Mouse (Mus musculus): ENCODE results near the gene Phb. TPM values are rescaled to one million over a fixed set of nuclear protein-coding genes. Genes with fewer than 3 reads are reported as not detected.
A peak's percentile ranks its signal among the peaks of the same experiment; 100 is the strongest.

Gene Phb
- total RNA-seq (2021): 100 to 1,000 TPM in 1 of 2 experiments, 10 to 100 TPM in 1; 88.3 to 104 TPM

GRCm38 (mm10) chr11:95666529-95667149, at the start of gene Phb:
TSS of gene Phb (plus strand) at chr11:95666957.
- intact Hi-C loops (cut with DNase I): no loop called here
- DNase-seq (ENCODE audit: extremely low spot score in 1 of 2, low spot score in 2 of 2): peak; percentile 94 to 98

- no peak for DNase-seq (ENCODE audit: extremely low spot score in 1 of 2, low spot score in 2 of 2)
- intact Hi-C loops (cut with DNase I): no loop called here
These were observed 48.8 kb upstream of the Phb start for GRCm38 (mm10) chr11:95617785-95618465.

GRCm38 (mm10) chr11:95619081-95619480, 47.7 kb upstream of the Phb start:
- intact Hi-C loops (cut with DNase I): no loop called here
- peak in 1 of 2 experiments; percentile 9 for DNase-seq (ENCODE audit: extremely low spot score in 1 of 2, low spot score in 2 of 2)

GRCm38 (mm10) chr11:95619886-95620444, 46.8 kb upstream of the Phb start:
- intact Hi-C loops (cut with DNase I): no loop called here
- no peak for DNase-seq (ENCODE audit: extremely low spot score in 1 of 2, low spot score in 2 of 2)

- DNase-seq (ENCODE audit: extremely low spot score in 1 of 2, low spot score in 2 of 2): peak in 1 of 2 experiments; percentile 23
- intact Hi-C loops (cut with DNase I): no loop called here
These were observed 45.7 kb upstream of the Phb start for GRCm38 (mm10) chr11:95621010-95621409.

GRCm38 (mm10) chr11:95621541-95622130, 45.1 kb upstream of the Phb start:
- DNase-seq (ENCODE audit: extremely low spot score in 1 of 2, low spot score in 2 of 2): no peak
- intact Hi-C loops (cut with DNase I): no loop called here

GRCm38 (mm10) chr11:95622426-95622825, 44.3 kb upstream of the Phb start:
- no peak for DNase-seq (ENCODE audit: extremely low spot score in 1 of 2, low spot score in 2 of 2)
- intact Hi-C loops (cut with DNase I): no loop called here

- no peak for DNase-seq (ENCODE audit: extremely low spot score in 1 of 2, low spot score in 2 of 2)
- intact Hi-C loops (cut with DNase I): no loop called here
These were observed 36.2 kb upstream of the Phb start for GRCm38 (mm10) chr11:95630558-95630957.

- DNase-seq (ENCODE audit: extremely low spot score in 1 of 2, low spot score in 2 of 2): no peak
- intact Hi-C loops (cut with DNase I): no loop called here
These were observed 35.5 kb upstream of the Phb start for GRCm38 (mm10) chr11:95631301-95631700.

GRCm38 (mm10) chr11:95632474-95632873, 34.3 kb upstream of the Phb start:
- intact Hi-C loops (cut with DNase I): no loop called here
- no peak for DNase-seq (ENCODE audit: extremely low spot score in 1 of 2, low spot score in 2 of 2)

GRCm38 (mm10) chr11:95633512-95634000, 33.2 kb upstream of the Phb start:
- intact Hi-C loops (cut with DNase I): no loop called here
- no peak for DNase-seq (ENCODE audit: extremely low spot score in 1 of 2, low spot score in 2 of 2)

GRCm38 (mm10) chr11:95635030-95635429, 31.7 kb upstream of the Phb start:
- DNase-seq (ENCODE audit: extremely low spot score in 1 of 2, low spot score in 2 of 2): no peak

GRCm38 (mm10) chr11:95640751-95641150, 26.0 kb upstream of the Phb start:
- intact Hi-C loops (cut with DNase I): loop anchor here (10.0 kb wide), 1 partner anchor 256 kb away; the partner anchor contains the start of gene Slc35b1
- no peak for DNase-seq (ENCODE audit: extremely low spot score in 1 of 2, low spot score in 2 of 2)

More at GRCm38 (mm10) chr11:95635030-95635429, 31.7 kb upstream of the Phb start:
- intact Hi-C loops (cut with DNase I): no loop called here

GRCm38 (mm10) chr11:95642534-95643280, 24.1 kb upstream of the Phb start:
- peak; percentile 45 to 49 for DNase-seq (ENCODE audit: extremely low spot score in 1 of 2, low spot score in 2 of 2)
- intact Hi-C loops (cut with DNase I): loop anchor here (10.0 kb wide), 1 partner anchor 258 kb away; the partner anchor contains the start of gene Slc35b1

- intact Hi-C loops (cut with DNase I): loop anchor here (10.0 kb wide), 1 partner anchor 259 kb away; the partner anchor contains the start of gene Slc35b1
- DNase-seq (ENCODE audit: extremely low spot score in 1 of 2, low spot score in 2 of 2): no peak
These were observed 22.9 kb upstream of the Phb start for GRCm38 (mm10) chr11:95643856-95644255.

GRCm38 (mm10) chr11:95644381-95644780, 22.4 kb upstream of the Phb start:
- intact Hi-C loops (cut with DNase I): loop anchor here (10.0 kb wide), 1 partner anchor 260 kb away; the partner anchor contains the start of gene Slc35b1
- no peak for DNase-seq (ENCODE audit: extremely low spot score in 1 of 2, low spot score in 2 of 2)

GRCm38 (mm10) chr11:95645397-95646153, 21.2 kb upstream of the Phb start:
- peak in 1 of 2 experiments; percentile 38 for DNase-seq (ENCODE audit: extremely low spot score in 1 of 2, low spot score in 2 of 2)
- intact Hi-C loops (cut with DNase I): loop anchor here (5.0 to 10.0 kb wide), 2 partner anchors 58 to 261 kb away; partner anchors contain the start of genes Ngfr and Slc35b1

- DNase-seq (ENCODE audit: extremely low spot score in 1 of 2, low spot score in 2 of 2): no peak
- intact Hi-C loops (cut with DNase I): loop anchor here (5.0 to 10.0 kb wide), 2 partner anchors 59 to 261 kb away; partner anchors contain the start of genes Ngfr and Slc35b1
These were observed 20.6 kb upstream of the Phb start for GRCm38 (mm10) chr11:95646154-95646490.
